Mouse (Mus musculus): Measurements from ENCODE around the gene 2210016L21Rik.

DNA sequence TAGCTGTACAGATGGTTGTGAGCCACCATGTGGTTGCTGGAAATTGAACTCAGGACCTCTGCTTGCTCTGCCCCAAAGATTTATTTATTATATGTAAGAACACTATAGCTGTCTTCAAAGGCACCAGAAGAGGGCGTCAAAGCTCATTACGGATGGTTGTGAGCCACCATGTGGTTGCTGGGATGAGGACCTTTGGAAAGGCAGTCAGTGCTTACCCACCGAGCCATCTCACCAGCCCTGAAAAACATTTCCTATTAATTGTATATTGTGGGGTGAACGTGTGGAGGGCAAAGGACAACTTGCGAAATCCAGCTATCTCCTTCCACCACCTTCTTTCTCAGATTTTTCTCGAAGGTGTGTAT is 36.9 kb downstream of the 2210016L21Rik start:
- TF ChIP-seq CTCF (IDR thresholded peaks at IDR 0.05; ENCODE audit: borderline replicate concordance, extremely low read depth, insufficient read depth, insufficient read length) = peak; percentile 43; the same call in 1 of the 2 replicates
- no peak for TF ChIP-seq POLR2A (IDR thresholded peaks at IDR 0.05; ENCODE audit: borderline replicate concordance, extremely low read depth, insufficient read depth, insufficient read length, poor library complexity, severe bottlenecking)

All from brain, embryonic 14.5 days (tissue).